Mouse (Mus musculus) macrophage (primary cell): ENCODE measurements around the gene Abcd3. TPM values are rescaled to one million over a fixed set of nuclear protein-coding genes. Genes with fewer than 3 reads are reported as not detected.

ENCODE experiments used
- H3K27ac ChIP-seq: fragments of 350-480 bp; formaldehyde crosslinking; 2 replicates; pipeline ENCODE4 v1.9.0; 2021
- H3K36me3 ChIP-seq: fragments of 350-480 bp; formaldehyde crosslinking; 2 replicates; pipeline ENCODE4 v1.9.0; 2021; ENCODE audit errors: inconsistent target
- H3K4me3 ChIP-seq: fragments of 350-480 bp; formaldehyde crosslinking; 2 replicates; pipeline ENCODE4 v1.9.0; 2021; ENCODE audit errors: inconsistent target
- H3K79me2 ChIP-seq: fragments of 350-480 bp; formaldehyde crosslinking; 2 replicates; pipeline ENCODE4 v1.9.0; 2021; ENCODE audit errors: inconsistent target
- WGBS: methylation state at CpG from one replicate; pipeline ENCODE4 v1.1.7; 2026; ENCODE audit warnings: inconsistent platforms; ENCODE audit not compliant: missing documents; 5-methylcytosine and 5-hydroxymethylcytosine counted together
- polyA plus RNA-seq: library from polyadenylated mRNA; stranded (reverse); fragments of 250-400 nt; gene quantifications from 3 replicates; pipeline ENCODE4 v1.2.4, GENCODE M21; 2018; ENCODE audit warnings: inconsistent platforms

Abcd3 gene
- polyA plus RNA-seq, 1 experiment from 2014 or later, result 44.8 TPM

GRCm38 (mm10) chr3:121716480-121716879, 98.6 kb downstream of the Abcd3 start:
- 95% methylated on average over 5 of the region's 5 CpGs for whole genome bisulfite sequencing
- H3K27ac ChIP-seq, result no peak overlapping the region
- H3K79me2 ChIP-seq, result no peaks in the 10 kb centered on the region

GRCm38 (mm10) chr3:121715741-121716459, 99.2 kb downstream of the Abcd3 start:
- 71% methylated on average over 6 of the region's 6 CpGs for WGBS

More at GRCm38 (mm10) chr3:121716480-121716879, 98.6 kb downstream of the Abcd3 start:
- no peak overlapping the region for H3K4me3 ChIP-seq
- no peaks in the 10 kb centered on the region for H3K36me3 ChIP-seq

GRCm38 (mm10) chr3:121715336-121715735, 99.8 kb downstream of the Abcd3 start:
- Histone ChIP-seq H3K4me3 (no peak overlapping the region), H3K36me3 (no peaks in the 10 kb centered on the region), H3K27ac (no peak overlapping the region), H3K79me2 (no peaks in the 10 kb centered on the region)

More at GRCm38 (mm10) chr3:121715741-121716459, 99.2 kb downstream of the Abcd3 start:
- Histone ChIP-seq H3K36me3 (no peaks in the 10 kb centered on the region), H3K27ac (no peak overlapping the region), H3K79me2 (no peaks in the 10 kb centered on the region), H3K4me3 (no peak overlapping the region)

- Histone ChIP-seq H3K79me2 (no peaks in the 10 kb centered on the region), H3K4me3 (no peak overlapping the region), H3K27ac (no peak overlapping the region), H3K36me3 (no peaks in the 10 kb centered on the region)
- 96% methylated on average over 2 of the region's 2 CpGs for WGBS
Observed at GRCm38 (mm10) chr3:121714461-121714860, 100.6 kb downstream of the Abcd3 start.

DNA sequence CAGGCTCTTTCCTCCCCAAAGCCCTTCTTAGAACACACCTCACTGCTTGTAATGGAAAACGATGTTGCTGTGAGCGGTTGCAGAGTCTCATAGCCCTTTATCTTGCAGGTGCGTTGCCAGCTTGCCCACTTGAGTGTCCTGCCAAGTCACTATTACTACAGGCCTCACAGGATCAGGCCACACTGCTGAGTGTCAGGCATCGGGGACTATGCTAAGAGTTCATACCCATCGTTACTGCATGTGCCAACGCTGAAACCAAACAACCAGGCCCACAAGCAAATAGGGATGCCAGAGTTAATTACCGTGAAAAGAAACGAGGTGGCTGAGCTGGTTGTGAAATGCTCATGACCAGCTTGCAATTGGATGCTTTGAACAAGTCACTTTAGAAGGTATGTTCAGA, 101.3 kb downstream of the Abcd3 start:
- no peak overlapping the region for H3K27ac ChIP-seq
- 82% methylated on average over 8 of the region's 8 CpGs for WGBS
- H3K36me3 ChIP-seq, result no peaks in the 10 kb centered on the region
- no peaks in the 10 kb centered on the region for H3K79me2 ChIP-seq
- no peak overlapping the region for H3K4me3 ChIP-seq

- Histone ChIP-seq H3K4me3 (no peak overlapping the region), H3K27ac (no peak overlapping the region), H3K79me2 (no peaks in the 10 kb centered on the region), H3K36me3 (no peaks in the 10 kb centered on the region)
- 47% methylated on average over 17 of the region's 17 CpGs for WGBS
Observed at GRCm38 (mm10) chr3:121713151-121713701, 101.9 kb downstream of the Abcd3 start.

DNA sequence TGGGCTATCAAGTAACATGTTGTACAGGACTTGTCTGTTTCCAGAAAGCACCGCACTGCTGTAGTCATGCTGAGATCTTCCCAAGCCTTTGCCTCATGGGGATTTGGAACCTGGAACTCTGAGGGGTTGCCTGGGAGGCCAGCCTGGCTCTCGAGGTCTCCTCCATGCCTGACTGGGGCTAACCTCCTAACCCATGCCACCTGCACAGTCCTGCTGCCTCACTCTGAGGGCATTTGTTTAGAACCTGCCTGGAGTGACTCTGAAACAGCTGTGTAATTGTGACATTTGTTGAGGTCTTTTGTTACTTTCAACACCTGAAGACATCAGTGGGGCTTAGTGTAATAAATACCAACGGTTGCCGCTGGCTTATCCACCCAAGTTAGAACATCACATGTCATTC, 102.9 kb downstream of the Abcd3 start:
- no peak overlapping the region for H3K4me3 ChIP-seq
- WGBS, result 90% methylated on average over 4 of the region's 4 CpGs
- H3K79me2 ChIP-seq, result no peaks in the 10 kb centered on the region
- no peaks in the 10 kb centered on the region for H3K36me3 ChIP-seq
- no peak overlapping the region for H3K27ac ChIP-seq

- Histone ChIP-seq H3K27ac (no peak overlapping the region), H3K4me3 (no peak overlapping the region), H3K79me2 (no peaks in the 10 kb centered on the region), H3K36me3 (no peaks in the 10 kb centered on the region)
- WGBS, result 94% methylated on average over 7 of the region's 7 CpGs
Observed at GRCm38 (mm10) chr3:121710894-121711531, 104.1 kb downstream of the Abcd3 start.

Other genes with a start within 250 kb of the Abcd3 start
- gene 4930432M17Rik, start 144.5 kb downstream of the Abcd3 start, polyA plus RNA-seq, result not detected in 3 replicates
- 0.17 TPM in 1 of 3 replicates, not detected in the others for gene F3, start 91.8 kb downstream of the Abcd3 start, polyA plus RNA-seq
- gene Arhgap29, start 137.2 kb upstream of the Abcd3 start, polyA plus RNA-seq, result 0.23 to 0.42 TPM (median 0.26 TPM) in 3 replicates
- not detected in 3 replicates for gene Abca4, start 229.1 kb upstream of the Abcd3 start, polyA plus RNA-seq